Mouse (Mus musculus): ENCODE measurements around the gene Banp. TPM values are rescaled to one million over a fixed set of nuclear protein-coding genes. Genes with fewer than 3 reads are reported as not detected.

Banp gene
- polyA plus RNA-seq, 1 experiment from 2014 or later, result 55.4 TPM

GRCm38 (mm10) chr8:121911400-121911799, 38.1 kb upstream of the Banp start:
- Histone ChIP-seq H3K36me3 (no peaks in the 10 kb centered on the region), H3K9me3 (replicated peaks) (no peaks in the 10 kb centered on the region), H3K4me1 (peaks cover 32% of the 10 kb centered on the region), H3K27me3 (ENCODE audit: low read depth, poor library complexity, severe bottlenecking) (peaks cover 13% of the 10 kb centered on the region; the same call in 1 of the 2 replicates), H3K27ac (no peak overlapping the region), H3K4me3 (no peak overlapping the region)
- no peak for DNase-seq (ENCODE audit: low spot score)
- WGBS, result 88% methylated on average over 6 of the region's 6 CpGs

GRCm38 (mm10) chr8:121911987-121912386, 37.6 kb upstream of the Banp start:
- Histone ChIP-seq H3K27me3 (ENCODE audit: low read depth, poor library complexity, severe bottlenecking) (peaks cover 13% of the 10 kb centered on the region; the same call in 1 of the 2 replicates), H3K9me3 (replicated peaks) (no peaks in the 10 kb centered on the region), H3K36me3 (no peaks in the 10 kb centered on the region), H3K4me3 (no peak overlapping the region), H3K4me1 (peaks cover 26% of the 10 kb centered on the region), H3K27ac (no peak overlapping the region)
- DNase-seq (ENCODE audit: low spot score), result no peak
- 81% methylated on average over 7 of the region's 7 CpGs for WGBS

DNA sequence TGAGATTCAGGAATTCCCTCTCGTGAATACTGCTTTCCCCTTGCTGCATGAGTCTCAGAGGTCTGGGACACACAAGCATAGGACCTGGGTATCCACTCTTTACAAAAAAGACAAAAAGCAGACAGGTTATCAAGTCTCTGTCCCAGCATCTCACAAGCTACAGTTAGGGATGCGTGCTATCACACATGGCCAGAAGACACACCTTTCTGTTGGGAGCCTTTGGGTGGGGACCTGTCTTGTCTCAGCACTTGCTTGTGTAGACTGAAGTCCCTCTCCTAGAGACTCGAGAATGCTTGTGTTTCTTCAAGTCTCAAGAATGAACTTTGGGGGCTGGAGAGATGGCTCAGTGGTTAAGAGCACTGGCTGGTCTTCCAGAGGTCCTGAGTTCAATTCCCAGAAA, 36.7 kb upstream of the Banp start:
- DNase-seq (ENCODE audit: low spot score), result no peak
- 78% methylated on average over 3 of the region's 3 CpGs for WGBS
- no peaks in the 10 kb centered on the region for H3K9me3 ChIP-seq (replicated peaks)

DNA sequence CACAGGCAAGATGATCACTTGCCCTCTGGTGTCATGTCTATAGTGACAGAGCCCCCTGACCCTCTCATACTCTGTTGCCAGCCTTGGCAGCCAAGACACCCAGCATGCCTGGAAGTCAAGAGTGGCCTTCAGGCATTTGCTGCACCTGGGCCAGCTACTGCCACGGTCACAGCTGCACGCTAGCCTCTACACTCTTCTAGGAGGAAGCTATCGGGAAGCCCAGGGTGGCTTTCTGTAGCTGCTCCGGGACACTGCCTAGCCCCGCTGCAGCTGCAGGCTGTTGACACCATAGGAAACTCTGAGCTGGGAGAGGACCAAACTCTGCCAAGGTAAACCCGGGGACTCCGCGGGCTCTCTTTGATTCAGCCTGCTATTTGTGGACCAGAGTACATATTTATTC, 36.2 kb upstream of the Banp start:
- no peak overlapping the region for H3K27ac ChIP-seq
- no peak overlapping the region for H3K4me3 ChIP-seq
- peaks cover 12% of the 10 kb centered on the region for H3K4me1 ChIP-seq
- H3K27me3 ChIP-seq (ENCODE audit: low read depth, poor library complexity, severe bottlenecking), result peaks cover 9% of the 10 kb centered on the region; the same call in 1 of the 2 replicates
- no peaks in the 10 kb centered on the region for H3K36me3 ChIP-seq
- H3K9me3 ChIP-seq (replicated peaks), result no peaks in the 10 kb centered on the region
- WGBS, result 89% methylated on average over 8 of the region's 8 CpGs
- DNase-seq (ENCODE audit: low spot score), result no peak

More for the DNA sequence above, 36.7 kb upstream of the Banp start:
- H3K27me3 ChIP-seq (ENCODE audit: low read depth, poor library complexity, severe bottlenecking), result peaks cover 13% of the 10 kb centered on the region; the same call in 1 of the 2 replicates
- no peaks in the 10 kb centered on the region for H3K36me3 ChIP-seq
- peaks cover 17% of the 10 kb centered on the region for H3K4me1 ChIP-seq
- H3K27ac ChIP-seq, result no peak overlapping the region
- H3K4me3 ChIP-seq, result no peak overlapping the region

DNA sequence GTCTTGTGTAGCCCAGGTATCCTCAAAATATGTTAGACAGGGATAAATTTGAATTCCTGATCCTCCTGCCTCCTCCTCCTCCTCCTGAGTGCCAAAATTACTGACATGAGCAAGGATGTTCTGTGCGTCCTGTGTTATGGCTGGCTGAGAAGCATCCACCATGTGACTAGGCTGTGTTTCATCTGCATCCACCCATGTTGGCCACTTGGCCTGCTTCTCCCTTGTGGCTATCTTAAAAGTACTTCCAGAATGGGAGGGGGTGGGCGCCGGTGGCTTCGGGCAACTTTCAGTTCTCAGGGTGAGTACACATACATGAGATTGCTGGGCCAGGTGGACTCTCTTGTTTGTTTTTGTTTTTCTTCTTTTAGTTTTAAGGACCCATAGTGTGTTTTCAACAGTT, 30.4 kb upstream of the Banp start:
- WGBS, result 87% methylated on average over 4 of the region's 4 CpGs
- no peak overlapping the region for H3K27ac ChIP-seq
- H3K9me3 ChIP-seq (replicated peaks), result no peaks in the 10 kb centered on the region
- no peaks in the 10 kb centered on the region for H3K36me3 ChIP-seq
- peaks cover 3% of the 10 kb centered on the region for H3K4me1 ChIP-seq
- no peaks in the 10 kb centered on the region for H3K27me3 ChIP-seq (ENCODE audit: low read depth, poor library complexity, severe bottlenecking)
- DNase-seq (ENCODE audit: low spot score), result no peak
- H3K4me3 ChIP-seq, result no peak overlapping the region

- 47% methylated on average over 3 of the region's 3 CpGs for WGBS
- peaks cover 3% of the 10 kb centered on the region for H3K4me1 ChIP-seq
- DNase-seq (ENCODE audit: low spot score), result no peak
- no peaks in the 10 kb centered on the region for H3K27me3 ChIP-seq (ENCODE audit: low read depth, poor library complexity, severe bottlenecking)
- H3K4me3 ChIP-seq, result no peak overlapping the region
- no peaks in the 10 kb centered on the region for H3K9me3 ChIP-seq (replicated peaks)
- H3K27ac ChIP-seq, result no peak overlapping the region
- no peaks in the 10 kb centered on the region for H3K36me3 ChIP-seq
These were observed 29.8 kb upstream of the Banp start for GRCm38 (mm10) chr8:121919731-121920130.

DNA sequence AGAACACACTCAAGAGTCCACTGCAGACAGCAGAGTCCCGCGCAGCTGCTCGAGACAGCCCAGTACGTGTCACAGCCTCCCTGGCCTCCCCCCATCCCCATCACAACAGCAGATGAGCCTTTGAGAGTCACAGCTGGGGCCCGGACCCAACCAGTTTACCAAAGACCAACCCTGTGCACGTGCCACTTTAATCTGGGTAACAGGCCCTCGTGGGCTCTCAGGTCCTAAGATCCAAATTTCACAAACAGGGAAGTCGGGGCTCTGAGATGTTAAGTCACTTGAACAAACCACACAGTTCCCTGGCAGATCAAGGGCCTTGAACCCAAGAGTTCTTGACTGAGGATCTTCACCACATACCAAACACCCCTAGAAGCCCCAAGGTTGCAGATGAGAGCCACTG, 28.0 kb upstream of the Banp start:
- Histone ChIP-seq H3K36me3 (no peaks in the 10 kb centered on the region), H3K4me3 (no peak overlapping the region), H3K27ac (no peak overlapping the region), H3K9me3 (replicated peaks) (no peaks in the 10 kb centered on the region), H3K4me1 (peaks cover 3% of the 10 kb centered on the region), H3K27me3 (ENCODE audit: low read depth, poor library complexity, severe bottlenecking) (no peaks in the 10 kb centered on the region)
- no peak for DNase-seq (ENCODE audit: low spot score)
- 82% methylated on average over 8 of the region's 8 CpGs for WGBS

GRCm38 (mm10) chr8:121922101-121922500, 27.4 kb upstream of the Banp start:
- H3K36me3 ChIP-seq, result no peaks in the 10 kb centered on the region
- no peak for DNase-seq (ENCODE audit: low spot score)
- peaks cover 3% of the 10 kb centered on the region for H3K4me1 ChIP-seq
- H3K27ac ChIP-seq, result no peak overlapping the region
- no peaks in the 10 kb centered on the region for H3K9me3 ChIP-seq (replicated peaks)
- 76% methylated on average over 8 of the region's 8 CpGs for WGBS
- no peak overlapping the region for H3K4me3 ChIP-seq
- no peaks in the 10 kb centered on the region for H3K27me3 ChIP-seq (ENCODE audit: low read depth, poor library complexity, severe bottlenecking)

DNA sequence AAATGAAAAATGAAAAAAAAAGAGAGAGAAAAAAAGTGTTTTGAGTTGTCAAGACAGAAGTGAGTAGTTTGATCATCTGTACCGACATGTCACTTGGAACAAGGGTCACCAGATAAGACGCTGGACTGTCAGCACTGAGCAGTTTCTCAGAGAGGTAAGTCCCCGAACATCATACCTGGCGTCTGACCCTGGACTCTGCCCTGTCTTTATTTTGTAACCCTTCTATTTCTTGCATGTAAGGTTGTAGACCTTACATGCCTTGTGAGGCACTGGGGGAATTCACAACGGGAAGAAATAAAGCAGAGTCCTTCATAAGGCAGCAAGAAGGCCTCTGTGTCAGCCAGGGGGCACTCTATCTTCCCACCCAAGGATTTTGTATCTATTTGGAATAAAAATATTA, 24.9 kb upstream of the Banp start:
- 85% methylated on average over 5 of the region's 5 CpGs for WGBS
- H3K27me3 ChIP-seq (ENCODE audit: low read depth, poor library complexity, severe bottlenecking), result no peaks in the 10 kb centered on the region
- no peak overlapping the region for H3K27ac ChIP-seq
- H3K4me1 ChIP-seq, result peaks cover 3% of the 10 kb centered on the region
- H3K4me3 ChIP-seq, result no peak overlapping the region
- DNase-seq (ENCODE audit: low spot score), result no peak
- H3K36me3 ChIP-seq, result no peaks in the 10 kb centered on the region
- no peaks in the 10 kb centered on the region for H3K9me3 ChIP-seq (replicated peaks)

- WGBS, result 36% methylated on average over 10 of the region's 10 CpGs
- Histone ChIP-seq H3K4me1 (peaks cover 3% of the 10 kb centered on the region; the same call in 1 of the 2 replicates), H3K9me3 (replicated peaks) (no peaks in the 10 kb centered on the region), H3K4me3 (no peak overlapping the region), H3K36me3 (no peaks in the 10 kb centered on the region), H3K27me3 (ENCODE audit: low read depth, poor library complexity, severe bottlenecking) (no peaks in the 10 kb centered on the region), H3K27ac (no peak overlapping the region)
- peak; percentile 89 for DNase-seq (ENCODE audit: low spot score)
These were observed 23.9 kb upstream of the Banp start for GRCm38 (mm10) chr8:121925624-121926023.

GRCm38 (mm10) chr8:121926266-121926665, 23.3 kb upstream of the Banp start:
- H3K4me3 ChIP-seq, result no peak overlapping the region

GRCm38 (mm10) chr8:121927316-121927715, 22.2 kb upstream of the Banp start:
- H3K4me3 ChIP-seq, result no peak overlapping the region
- no peaks in the 10 kb centered on the region for H3K27me3 ChIP-seq (ENCODE audit: low read depth, poor library complexity, severe bottlenecking)
- no peaks in the 10 kb centered on the region for H3K4me1 ChIP-seq
- H3K27ac ChIP-seq, result no peak overlapping the region
- DNase-seq (ENCODE audit: low spot score), result no peak
- 50% methylated on average over 8 of the region's 8 CpGs for WGBS
- no peaks in the 10 kb centered on the region for H3K9me3 ChIP-seq (replicated peaks)
- H3K36me3 ChIP-seq, result no peaks in the 10 kb centered on the region

More at GRCm38 (mm10) chr8:121926266-121926665, 23.3 kb upstream of the Banp start:
- Histone ChIP-seq H3K9me3 (replicated peaks) (no peaks in the 10 kb centered on the region), H3K4me1 (peaks cover 3% of the 10 kb centered on the region; the same call in 1 of the 2 replicates), H3K36me3 (no peaks in the 10 kb centered on the region), H3K27me3 (ENCODE audit: low read depth, poor library complexity, severe bottlenecking) (no peaks in the 10 kb centered on the region), H3K27ac (no peak overlapping the region)
- 71% methylated on average over 8 of the region's 8 CpGs for WGBS
- no peak for DNase-seq (ENCODE audit: low spot score)

DNA sequence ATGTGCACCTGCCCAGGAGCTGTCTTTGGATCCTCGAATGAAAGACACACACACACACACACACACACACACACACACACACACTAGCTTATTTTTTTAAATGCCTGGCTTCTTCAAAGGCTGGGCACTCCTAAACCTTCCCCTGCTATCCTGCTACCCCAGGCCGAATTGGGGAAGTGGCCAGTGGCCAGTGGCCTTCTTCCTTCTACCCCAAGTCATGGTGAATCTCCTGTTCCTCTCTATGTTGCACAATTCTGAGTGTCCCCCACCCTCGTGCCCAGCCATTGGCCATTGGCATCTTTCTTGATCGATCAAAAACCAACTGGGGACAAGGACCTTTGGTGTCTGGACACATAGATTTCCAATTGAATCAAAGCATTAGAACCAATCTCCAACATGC, 19.5 kb upstream of the Banp start:
- Histone ChIP-seq H3K4me3 (no peak overlapping the region), H3K27ac (no peak overlapping the region), H3K27me3 (ENCODE audit: low read depth, poor library complexity, severe bottlenecking) (no peaks in the 10 kb centered on the region), H3K4me1 (peaks cover 3% of the 10 kb centered on the region; the same call in 1 of the 2 replicates), H3K36me3 (no peaks in the 10 kb centered on the region), H3K9me3 (replicated peaks) (no peaks in the 10 kb centered on the region)
- WGBS, result 80% methylated on average over 4 of the region's 4 CpGs
- no peak for DNase-seq (ENCODE audit: low spot score)

- H3K27me3 ChIP-seq (ENCODE audit: low read depth, poor library complexity, severe bottlenecking), result no peaks in the 10 kb centered on the region
- no peaks in the 10 kb centered on the region for H3K9me3 ChIP-seq (replicated peaks)
- H3K36me3 ChIP-seq, result no peaks in the 10 kb centered on the region
- no peak for DNase-seq (ENCODE audit: low spot score)
- H3K4me3 ChIP-seq, result no peak overlapping the region
- H3K4me1 ChIP-seq, result peaks cover 7% of the 10 kb centered on the region; the same call in 1 of the 2 replicates
- H3K27ac ChIP-seq, result no peak overlapping the region
- WGBS, result 90% methylated on average over 7 of the region's 7 CpGs
These were observed 18.0 kb upstream of the Banp start for GRCm38 (mm10) chr8:121931571-121931970.
